Mouse (Mus musculus) MEL (cell line): Measurements from ENCODE around the gene Slc24a4.

Source experiments
- CHD2 ChIP-seq: IDR thresholded peaks from 2 replicates; pipeline ENCODE4 v1.6.1; 2011; ENCODE audit warnings: low read length, improper control_type of control experiment
- CTCF ChIP-seq, 3 experiments: IDR thresholded peaks in 2 of 3; conservative IDR thresholded peaks in 1 of 3; 2 replicates each; pipeline ENCODE4 v1.5.1; 2011 to 2012; ENCODE audit warnings: low read length in 3 of 3, low read depth in 2 of 3, mild to moderate bottlenecking in 2 of 3, improper control_type of control experiment in 1 of 3, inconsistent platforms in 1 of 3, mixed read lengths in 1 of 3, moderate library complexity in 1 of 3; ENCODE audit not compliant: control insufficient read depth in 1 of 3, insufficient read depth in 1 of 3, poor library complexity in 1 of 3, severe bottlenecking in 1 of 3
- GABPA ChIP-seq: IDR thresholded peaks from 2 replicates; pipeline ENCODE4 v1.6.1; 2012; ENCODE audit warnings: low read depth, mild to moderate bottlenecking, inconsistent platforms, low read length, improper control_type of control experiment, moderate library complexity
- KAT2A ChIP-seq: conservative IDR thresholded peaks from 2 replicates; pipeline ENCODE4 v1.6.1; 2012; ENCODE audit warnings: low read depth, low read length, improper control_type of control experiment, inconsistent platforms
- MAFK ChIP-seq: IDR thresholded peaks from 2 replicates; pipeline ENCODE4 v1.6.1; 2011; ENCODE audit warnings: low read depth, mild to moderate bottlenecking, low read length, improper control_type of control experiment, borderline replicate concordance
- MAX ChIP-seq: IDR thresholded peaks from 2 replicates; pipeline ENCODE4 v1.6.1; 2011; ENCODE audit warnings: low read length, improper control_type of control experiment
- MAZ ChIP-seq: IDR thresholded peaks from 2 replicates; pipeline ENCODE4 v1.6.1; 2012; ENCODE audit warnings: low read depth, mild to moderate bottlenecking, inconsistent platforms, low read length, improper control_type of control experiment
- POLR2A ChIP-seq, 2 experiments: IDR thresholded peaks; 2 replicates each; pipeline ENCODE4 v1.6.1; 2011 to 2012; ENCODE audit warnings: low read length in 2 of 2, mild to moderate bottlenecking in 2 of 2, control low read depth in 1 of 2, improper control_type of control experiment in 1 of 2, low read depth in 1 of 2, moderate library complexity in 1 of 2; ENCODE audit not compliant: control insufficient read depth in 1 of 2, insufficient read depth in 1 of 2, poor library complexity in 1 of 2
- POLR2AphosphoS5 ChIP-seq: IDR thresholded peaks from 2 replicates; pipeline ENCODE4 v1.6.1; 2012; ENCODE audit warnings: low read depth, borderline replicate concordance, mild to moderate bottlenecking, inconsistent platforms, low read length, moderate library complexity, mixed read lengths
- TAL1 ChIP-seq: IDR thresholded peaks from 2 replicates; pipeline ENCODE4 v1.6.1; 2012; ENCODE audit warnings: mild to moderate bottlenecking, inconsistent platforms, low read length, moderate library complexity, mixed read lengths
- TCF12 ChIP-seq: IDR thresholded peaks from 2 replicates; pipeline ENCODE4 v1.6.1; 2014; ENCODE audit warnings: low read depth, mild to moderate bottlenecking, inconsistent platforms, low read length, improper control_type of control experiment, moderate library complexity
- USF1 ChIP-seq: IDR thresholded peaks from 2 replicates; pipeline ENCODE4 v1.6.1; 2014; ENCODE audit warnings: low read depth, mild to moderate bottlenecking, inconsistent platforms, low read length, improper control_type of control experiment, moderate library complexity

GRCm38 (mm10) chr12:102108851-102109250, 19.7 kb upstream of the Slc24a4 start:
- TF ChIP-seq MAFK (no peak), MAZ (no peak), MAX (no peak), CTCF (IDR thresholded peaks at IDR 0.05 in 2 of 3, conservative IDR thresholded peaks at IDR 0.05 in 1 of 3; ENCODE audit: control insufficient read depth in 1 of 3, insufficient read depth in 1 of 3, low read depth in 2 of 3, low read length in 3 of 3, poor library complexity in 1 of 3, severe bottlenecking in 1 of 3) (no peak), POLR2A (IDR thresholded peaks at IDR 0.05; ENCODE audit: control insufficient read depth in 1 of 2, insufficient read depth in 1 of 2, low read depth in 1 of 2, low read length in 2 of 2, poor library complexity in 1 of 2) (no peak), TAL1 (no peak), TCF12 (no peak), USF1 (no peak), KAT2A (no peak), GABPA (no peak), POLR2AphosphoS5 (no peak), CHD2 (no peak)
